Mouse (Mus musculus) intestine, embryonic 16.5 days (tissue): ENCODE data around the gene Fstl1. TPM values are rescaled to one million over a fixed set of nuclear protein-coding genes. Genes with fewer than 3 reads are reported as not detected.

ENCODE experiments used
- ATAC-seq: fragments of 200-750 bp; cut with Nextera tagmentation; 2 replicates; pipeline ENCODE4 v1.8.0; 2017; ENCODE audit warnings: moderate TSS enrichment, moderate library complexity
- H3K27ac ChIP-seq: fragments of 300-500 bp; sonication (generic); 2 replicates; pipeline ENCODE4 v1.5.1; 2014; ENCODE audit warnings: mild to moderate bottlenecking, low read length
- H3K27me3 ChIP-seq: fragments of 300-500 bp; sonication (generic); replicated peaks from 2 replicates; pipeline ENCODE4 v1.6.1; 2014; ENCODE audit warnings: low read length, control low read depth, mixed read lengths; ENCODE audit not compliant: control insufficient read depth, insufficient read depth
- H3K36me3 ChIP-seq: fragments of 300-500 bp; sonication (generic); 2 replicates; pipeline ENCODE4 v1.6.1; 2014; ENCODE audit warnings: low read length, control low read depth; ENCODE audit not compliant: control insufficient read depth, insufficient read depth
- H3K4me1 ChIP-seq: fragments of 300-500 bp; sonication (generic); 2 replicates; pipeline ENCODE4 v1.6.1; 2014; ENCODE audit warnings: low read length, control low read depth, mixed read lengths; ENCODE audit not compliant: control insufficient read depth, insufficient read depth
- H3K4me2 ChIP-seq: fragments of 300-500 bp; sonication (generic); 2 replicates; pipeline ENCODE4 v1.6.1; 2014; ENCODE audit warnings: low read depth, low read length, control low read depth
- H3K4me3 ChIP-seq: fragments of 300-500 bp; sonication (generic); 2 replicates; pipeline ENCODE4 v1.5.1; 2014; ENCODE audit warnings: mild to moderate bottlenecking, low read length
- H3K9ac ChIP-seq: fragments of 300-500 bp; sonication (generic); 2 replicates; pipeline ENCODE4 v1.6.1; 2014; ENCODE audit warnings: low read depth, low read length
- H3K9me3 ChIP-seq: fragments of 300-500 bp; sonication (generic); 2 replicates; pipeline ENCODE4 v1.6.1; 2016; ENCODE audit warnings: low read length, control low read depth; ENCODE audit not compliant: control insufficient read depth
- WGBS: fragments of 180-500 bp; shearing (Covaris S2); extraction: QIAGEN DNeasy Blood & Tissue Kit; methylation state at CpG from one replicate; pipeline ENCODE4 v1.1.7; 2014; 5-methylcytosine and 5-hydroxymethylcytosine counted together
- polyA plus RNA-seq: library from polyadenylated mRNA; unstranded; fragments of >200 nt; fragmentation: Nextera tagmentation; extraction: Ambion mirVana; gene quantifications from 2 replicates; pipeline ENCODE4 v1.2.1, GENCODE M21; 2015

The Fstl1 gene
- polyA plus RNA-seq, 1 experiment from 2014 or later, result 225 TPM

GRCm38 (mm10) chr16:37869470-37870231 lies 93.0 kb downstream of the Fstl1 start:
- H3K4me2 ChIP-seq, result peak overlapping the region; percentile 62
- no peaks in the 10 kb centered on the region for H3K36me3 ChIP-seq
- no peaks in the 10 kb centered on the region for H3K9me3 ChIP-seq
- H3K4me3 ChIP-seq, result peak overlapping the region; percentile 99
- H3K27ac ChIP-seq, result peak overlapping the region; percentile 98
- no peak for ATAC-seq
- peaks cover 11% of the 10 kb centered on the region for H3K4me1 ChIP-seq
- peak overlapping the region; percentile 99 for H3K9ac ChIP-seq
- WGBS, result 13% methylated on average over 4 of the region's 4 CpGs
- H3K27me3 ChIP-seq, result no peaks in the 10 kb centered on the region

- Histone ChIP-seq H3K4me1 (peaks cover 11% of the 10 kb centered on the region), H3K4me3 (no peak overlapping the region), H3K36me3 (no peaks in the 10 kb centered on the region), H3K27ac (no peak overlapping the region), H3K9ac (no peak overlapping the region), H3K9me3 (no peaks in the 10 kb centered on the region), H3K4me2 (no peak overlapping the region), H3K27me3 (no peaks in the 10 kb centered on the region)
- WGBS, result 73% methylated on average over 4 of the region's 4 CpGs
- ATAC-seq, result no peak
Measured at GRCm38 (mm10) chr16:37871112-37871715, 94.5 kb downstream of the Fstl1 start.

- 82% methylated on average over 4 of the region's 4 CpGs for WGBS
- no peak for ATAC-seq
Measured at GRCm38 (mm10) chr16:37874501-37875235, 98.0 kb downstream of the Fstl1 start.

GRCm38 (mm10) chr16:37877406-37877805 lies 100.7 kb downstream of the Fstl1 start:
- H3K4me2 ChIP-seq, result no peak overlapping the region
- H3K9me3 ChIP-seq, result no peaks in the 10 kb centered on the region
- no peak overlapping the region for H3K4me3 ChIP-seq
- H3K27ac ChIP-seq, result no peak overlapping the region
- no peak overlapping the region for H3K9ac ChIP-seq
- peaks cover 1% of the 10 kb centered on the region for H3K36me3 ChIP-seq
- H3K4me1 ChIP-seq, result 0 out of 2 replicates have a peak, but pooled peaks cover 2% of the 10 kb centered on the region
- no peak for ATAC-seq
- 95% methylated on average over 3 of the region's 3 CpGs for WGBS
- H3K27me3 ChIP-seq, result no peaks in the 10 kb centered on the region

More at GRCm38 (mm10) chr16:37874501-37875235, 98.0 kb downstream of the Fstl1 start:
- H3K9me3 ChIP-seq, result no peaks in the 10 kb centered on the region
- no peak overlapping the region for H3K4me2 ChIP-seq
- H3K27me3 ChIP-seq, result no peaks in the 10 kb centered on the region
- H3K9ac ChIP-seq, result no peak overlapping the region
- no peaks in the 10 kb centered on the region for H3K36me3 ChIP-seq
- H3K4me1 ChIP-seq, result peaks cover 11% of the 10 kb centered on the region
- H3K4me3 ChIP-seq, result no peak overlapping the region
- H3K27ac ChIP-seq, result no peak overlapping the region

DNA sequence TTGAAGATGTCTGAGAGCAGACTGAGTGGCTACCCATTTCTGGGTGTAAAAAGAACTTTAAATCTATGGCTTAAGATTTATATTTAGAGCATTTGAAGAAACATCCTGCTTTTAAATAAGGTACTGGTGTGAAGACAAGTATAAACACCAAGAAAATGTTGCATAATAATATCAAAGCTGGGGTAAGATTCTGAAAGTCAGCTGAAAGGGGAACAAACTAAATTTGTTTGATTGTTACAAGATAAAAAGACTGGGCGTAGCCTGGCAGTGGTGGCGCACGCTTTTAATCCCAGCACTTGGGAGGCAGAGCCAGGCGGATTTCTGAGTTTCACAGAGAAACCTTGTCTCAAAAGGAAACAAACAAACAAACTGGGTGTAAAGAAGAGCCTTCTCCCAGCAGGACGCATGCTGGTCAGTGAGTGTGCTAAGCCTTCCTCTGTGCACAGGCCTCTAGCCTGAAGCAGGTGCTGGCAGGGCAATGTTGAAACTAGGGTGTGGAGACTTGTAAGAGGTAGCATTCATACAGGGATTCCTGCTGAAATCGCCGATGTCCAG lies 102.4 kb downstream of the Fstl1 start:
- no peak overlapping the region for H3K27ac ChIP-seq
- no peaks in the 10 kb centered on the region for H3K9me3 ChIP-seq
- no peak overlapping the region for H3K4me2 ChIP-seq
- 0 out of 2 replicates have a peak, but pooled peaks cover 2% of the 10 kb centered on the region for H3K4me1 ChIP-seq
- no peak overlapping the region for H3K4me3 ChIP-seq
- no peaks in the 10 kb centered on the region for H3K27me3 ChIP-seq
- no peak overlapping the region for H3K9ac ChIP-seq
- WGBS, result 88% methylated on average over 7 of the region's 7 CpGs
- peaks cover 8% of the 10 kb centered on the region for H3K36me3 ChIP-seq
- ATAC-seq, result no peak

DNA sequence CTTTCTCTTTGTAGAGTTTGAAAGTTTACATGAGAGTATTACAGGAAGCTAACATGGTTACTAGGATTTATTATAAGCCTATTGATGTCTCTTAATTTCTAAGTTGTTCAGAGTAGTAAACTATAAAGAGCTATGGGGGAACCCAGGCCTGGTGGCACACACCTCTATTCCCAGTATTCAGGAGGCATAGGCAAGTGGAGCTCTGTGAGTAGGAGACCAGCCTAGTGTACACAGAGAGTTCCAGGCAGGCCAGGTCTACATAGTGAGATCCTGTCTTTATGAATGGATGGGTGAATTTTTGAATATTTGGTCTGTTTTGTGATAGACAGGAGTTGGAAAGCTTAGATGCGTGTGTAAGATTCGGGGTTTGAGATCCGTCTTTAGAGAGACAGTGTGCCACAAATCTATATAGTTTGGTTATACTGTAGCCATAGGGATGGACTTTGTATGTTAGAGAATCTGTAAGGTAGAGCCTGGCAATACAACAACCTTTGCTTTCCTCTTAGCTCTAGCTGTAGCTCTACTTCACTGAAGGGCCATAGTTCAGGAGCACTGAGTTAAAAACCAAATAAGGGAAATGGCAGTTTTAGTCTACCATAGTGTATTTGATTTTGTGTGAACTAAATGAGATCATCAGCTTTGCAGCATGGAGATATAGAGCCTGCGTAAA lies 103.2 kb downstream of the Fstl1 start:
- Histone ChIP-seq H3K9me3 (no peaks in the 10 kb centered on the region), H3K27ac (no peak overlapping the region), H3K27me3 (no peaks in the 10 kb centered on the region), H3K4me1 (0 out of 2 replicates have a peak, but pooled peaks cover 2% of the 10 kb centered on the region), H3K9ac (no peak overlapping the region), H3K4me2 (no peak overlapping the region), H3K4me3 (no peak overlapping the region), H3K36me3 (peaks cover 8% of the 10 kb centered on the region)
- ATAC-seq, result peak; percentile 62
- 93% methylated on average over 4 of the region's 4 CpGs for WGBS

DNA sequence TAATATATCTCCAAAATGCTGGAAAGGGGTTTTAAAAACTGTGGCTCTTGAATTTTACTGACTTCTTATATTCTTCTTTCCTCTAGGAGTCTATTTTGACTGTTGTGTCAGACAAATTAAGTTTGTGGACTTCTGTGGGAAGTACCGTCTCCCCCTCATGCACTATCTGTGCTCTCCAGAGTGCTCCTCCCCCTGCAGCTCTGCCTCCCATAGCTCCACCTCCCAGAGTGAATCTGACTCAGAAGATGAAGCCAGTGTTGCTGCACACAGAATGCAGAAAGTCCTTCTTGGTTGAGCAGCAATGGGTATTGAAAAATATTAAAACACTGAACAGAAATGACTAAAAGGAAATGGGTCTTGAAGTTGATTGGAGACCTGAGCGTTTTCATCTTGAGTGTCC lies 104.5 kb downstream of the Fstl1 start:
- WGBS, result 73% methylated on average over 2 of the region's 2 CpGs
- Histone ChIP-seq H3K9ac (no peak overlapping the region), H3K4me3 (no peak overlapping the region), H3K27me3 (no peaks in the 10 kb centered on the region), H3K27ac (no peak overlapping the region), H3K36me3 (peaks cover 8% of the 10 kb centered on the region), H3K4me2 (no peak overlapping the region), H3K4me1 (0 out of 2 replicates have a peak, but pooled peaks cover 2% of the 10 kb centered on the region), H3K9me3 (no peaks in the 10 kb centered on the region)
- ATAC-seq, result no peak
